Mouse (Mus musculus) urinary bladder, postnatal 4 days (tissue): ENCODE results near the gene Snx1.

Experiments used
- DNase-seq, 2 experiments: peaks; one replicate each; pipeline ENCODE4 v3.0.0; 2021 to 2022; ENCODE audit warnings: low spot score in 2 of 2

The Snx1 gene

DNA sequence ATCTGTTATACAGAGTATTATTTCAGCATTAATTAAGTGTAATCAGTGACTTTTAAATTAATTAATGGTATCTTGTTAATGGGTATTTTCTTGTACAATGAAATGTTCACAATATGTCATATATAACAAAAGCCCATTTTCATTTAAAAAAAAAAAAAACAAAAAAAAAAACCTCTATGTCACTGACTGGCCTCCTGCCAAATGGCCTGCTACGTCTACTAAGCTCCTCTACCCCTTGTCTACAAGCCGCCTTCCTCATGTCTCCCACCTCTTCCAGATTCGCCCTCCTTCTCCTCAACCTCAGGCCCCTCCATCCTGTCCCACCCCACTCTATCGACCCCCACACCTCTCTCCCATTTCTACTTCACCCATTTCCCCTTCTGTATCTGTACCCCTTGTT, 74.9 kb downstream of the Snx1 start:
- DNase-seq: no peak

- no peak for DNase-seq
Measured at GRCm38 (mm10) chr9:66049931-66050601, 76.3 kb downstream of the Snx1 start.

GRCm38 (mm10) chr9:66043241-66043640, 83.1 kb downstream of the Snx1 start:
- no peak for DNase-seq

GRCm38 (mm10) chr9:66042331-66042730, 84.1 kb downstream of the Snx1 start:
- no peak for DNase-seq

GRCm38 (mm10) chr9:66040801-66041200, 85.6 kb downstream of the Snx1 start:
- DNase-seq: no peak

DNA sequence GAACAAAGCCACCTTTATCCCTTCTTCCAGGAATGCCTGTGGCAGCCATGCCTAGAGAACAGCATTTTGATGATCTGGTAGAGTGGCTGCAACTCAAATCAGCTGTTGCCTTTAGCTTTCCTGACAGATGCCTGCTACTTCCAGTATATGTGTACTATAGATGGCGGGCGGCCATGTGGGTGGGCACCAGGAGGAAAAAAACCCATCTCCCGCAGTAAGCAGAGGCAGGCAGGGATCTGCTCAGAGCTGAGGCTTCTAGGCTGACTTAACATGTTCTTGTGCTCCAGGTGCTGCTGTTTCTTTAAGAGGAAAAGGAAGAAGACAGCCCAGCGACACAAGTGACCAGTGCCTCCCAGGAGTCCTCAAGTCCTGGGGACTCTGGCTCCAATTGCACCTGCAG, 87.1 kb downstream of the Snx1 start:
- DNase-seq: no peak

DNA sequence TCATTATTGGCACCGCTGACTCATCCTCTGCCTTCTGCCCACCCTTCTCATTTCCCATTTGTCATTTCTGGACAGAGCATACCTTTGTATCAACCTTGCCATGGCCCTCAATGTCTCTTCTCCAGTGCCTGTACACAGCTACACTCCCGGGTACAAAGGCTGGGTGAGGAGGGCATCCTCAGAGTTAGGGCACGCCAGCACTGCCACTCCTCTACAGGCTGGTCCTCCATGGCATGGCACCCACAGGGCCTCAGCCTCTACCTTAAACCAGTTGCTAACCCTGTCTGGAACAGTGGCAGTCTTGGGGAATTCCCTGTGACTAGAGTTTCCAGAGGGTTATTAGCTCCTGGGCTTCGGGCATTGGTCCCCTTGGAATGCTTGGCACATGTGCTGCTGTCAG, 87.8 kb downstream of the Snx1 start:
- no peak for DNase-seq
